In the genomic region with DNA sequence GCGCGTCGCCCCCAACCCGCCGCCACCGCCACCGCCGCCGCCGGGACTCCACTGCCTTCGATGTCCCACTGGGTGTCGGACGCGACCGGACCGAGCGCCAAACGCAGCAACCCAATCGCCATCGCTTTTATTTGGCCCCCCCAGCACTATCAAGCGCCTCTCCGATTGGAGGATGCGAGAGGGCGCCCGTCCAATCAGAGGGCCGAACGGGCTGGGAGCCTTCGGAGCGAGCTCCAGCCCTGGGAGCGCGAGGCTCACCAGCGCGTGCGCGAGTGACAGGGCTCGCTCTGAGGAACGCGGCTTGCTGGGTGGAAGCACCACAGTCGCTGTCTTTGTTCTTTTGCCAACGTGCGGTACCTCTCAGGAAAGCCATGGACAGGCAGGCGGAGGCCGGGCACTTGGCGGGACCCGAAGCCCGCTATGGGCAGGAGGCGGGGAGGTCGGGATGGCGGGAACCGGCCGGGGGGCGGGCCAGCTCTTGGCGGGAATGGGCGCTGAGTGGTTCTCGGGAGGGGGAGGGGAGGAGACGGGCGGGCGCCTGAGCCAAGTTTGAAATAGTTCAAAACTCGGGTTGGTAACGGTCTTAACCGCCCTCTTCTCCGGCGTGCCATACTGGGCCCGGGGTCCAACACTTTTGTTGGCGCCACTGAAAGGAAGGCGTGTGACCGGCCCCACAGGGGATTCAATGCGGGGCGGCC, we compare ENCODE assay signal across 8 mouse cellular contexts. TPM values are rescaled to one million over a fixed set of nuclear protein-coding genes. Genes with fewer than 3 reads are reported as not detected.
DNase-seq lines count a peak whose midpoint lies in the region; ATAC-seq lines count a peak whose summit lies in the region.

A gene (minus strand): TSS at position 416 of the 698 bp plus-strand sequence.

- H3K27ac ChIP-seq in brown adipose tissue, adult 24 weeks (replicated peaks; ENCODE audit: low read depth, low read length) = peak within 1 kb of the TSS; percentile 61
- peak within 1 kb of the TSS; percentile 92 to 98 for H3K27ac ChIP-seq in heart, embryonic 14.5 days (replicated peaks in 1 of 2; ENCODE audit: control insufficient read depth in 1 of 2, insufficient read depth in 1 of 2, low read depth in 2 of 2, low read length in 2 of 2)
- H3K27ac ChIP-seq in liver, embryonic 13.5 days = peak within 1 kb of the TSS; percentile 94
- peak within 1 kb of the TSS; percentile 99 for H3K27ac ChIP-seq in stomach, embryonic 16.5 days (ENCODE audit: low read length)

- ATAC-seq in heart, embryonic 14.5 days (ENCODE audit: insufficient number of reproducible peaks, insufficient read depth, low FRiP score, low read depth) = peak; percentile 97
- ATAC-seq in liver, embryonic 13.5 days (ENCODE audit: low read depth) = peak; percentile 96
- ATAC-seq in stomach, embryonic 16.5 days (ENCODE audit: insufficient read depth, low FRiP score) = peak; percentile 98

- H3K9me3 ChIP-seq in heart, embryonic 14.5 days (ENCODE audit: control insufficient read depth, low read length) = no peaks in the 10 kb centered on the region
- H3K9me3 ChIP-seq in liver, embryonic 13.5 days (replicated peaks) = no peaks in the 10 kb centered on the region
- no peaks in the 10 kb centered on the region for H3K9me3 ChIP-seq in stomach, embryonic 16.5 days (replicated peaks; ENCODE audit: control insufficient read depth, low read length)

- peak within 1 kb of the TSS; percentile 86 for H3K4me3 ChIP-seq in brown adipose tissue, adult 24 weeks (ENCODE audit: insufficient read depth, low read depth, low read length)
- peak within 1 kb of the TSS; percentile 57 to 84 for H3K4me3 ChIP-seq in heart, embryonic 14.5 days (ENCODE audit: control insufficient read depth in 1 of 2, insufficient read depth in 1 of 2, low read depth in 1 of 2, low read length in 2 of 2)
- H3K4me3 ChIP-seq in liver, embryonic 13.5 days (replicated peaks) = peak within 1 kb of the TSS; percentile 97
- peak within 1 kb of the TSS; percentile 96 for H3K4me3 ChIP-seq in stomach, embryonic 16.5 days (replicated peaks; ENCODE audit: low read length)

- H3K36me3 ChIP-seq in heart, embryonic 14.5 days (ENCODE audit: control insufficient read depth, insufficient read depth, low read length) = no peaks in the 10 kb centered on the region
- no peaks in the 10 kb centered on the region for H3K36me3 ChIP-seq in liver, embryonic 13.5 days
- no peaks in the 10 kb centered on the region for H3K36me3 ChIP-seq in stomach, embryonic 16.5 days (ENCODE audit: control insufficient read depth, insufficient read depth, low read length)

- under 1% methylated on average over 63 of the region's 69 CpGs for WGBS in heart, embryonic 14.5 days
- under 1% methylated on average over 66 of the region's 69 CpGs for WGBS in liver, embryonic 13.5 days (ENCODE audit: insufficient replicate concordance)
- WGBS in stomach, embryonic 16.5 days = under 1% methylated on average over 68 of the region's 69 CpGs

- peak; percentile 97 for DNase-seq in CD4-positive, CD25-positive, alpha-beta regulatory T cell, adult 2 months (ENCODE audit: low read depth, low spot score)
- peak; percentile 42 for DNase-seq in fat pad, adult 2 months (ENCODE audit: extremely low read depth, low read depth, low spot score)
- DNase-seq in kidney, postnatal 14 days = peak; percentile 98
- peak; percentile 96 for DNase-seq in liver, embryonic 13.5 days
- DNase-seq in neural tube, embryonic 10.5 days (ENCODE audit: extremely low spot score, low spot score) = peak; percentile 97

- H3K9ac ChIP-seq in heart, embryonic 14.5 days (ENCODE audit: low read length) = peak within 1 kb of the TSS; percentile 95
- peak within 1 kb of the TSS; percentile 100 for H3K9ac ChIP-seq in liver, embryonic 13.5 days
- H3K9ac ChIP-seq in stomach, embryonic 16.5 days (ENCODE audit: low read length) = peak within 1 kb of the TSS; percentile 99

- H3K4me1 ChIP-seq in brown adipose tissue, adult 24 weeks (ENCODE audit: control insufficient read depth, insufficient read depth, insufficient read length, low read length) = no peaks in the 10 kb centered on the region; the same call in 1 of the 2 replicates
- H3K4me1 ChIP-seq in heart, embryonic 14.5 days (ENCODE audit: control insufficient read depth in 2 of 2, insufficient read depth in 2 of 2, low read length in 2 of 2) = peaks cover 0 to 3% of the 10 kb centered on the region in 2 experiments; a peak in 1 of 4 replicates
- H3K4me1 ChIP-seq in liver, embryonic 13.5 days (replicated peaks) = peaks cover 22% of the 10 kb centered on the region
- H3K4me1 ChIP-seq in stomach, embryonic 16.5 days (ENCODE audit: control insufficient read depth, insufficient read depth, low read length) = 0 out of 2 replicates have a peak, but pooled peaks cover 4% of the 10 kb centered on the region

- peak within 1 kb of the TSS; percentile 82 for H3K4me2 ChIP-seq in heart, embryonic 14.5 days (ENCODE audit: low read length)
- H3K4me2 ChIP-seq in liver, embryonic 13.5 days = peak within 1 kb of the TSS; percentile 85
- H3K4me2 ChIP-seq in stomach, embryonic 16.5 days (ENCODE audit: low read depth, low read length) = peak within 1 kb of the TSS; percentile 80

- no peaks in the 10 kb centered on the region for H3K27me3 ChIP-seq in heart, embryonic 14.5 days (ENCODE audit: control insufficient read depth, insufficient read depth, low read length)
- H3K27me3 ChIP-seq in liver, embryonic 13.5 days = no peaks in the 10 kb centered on the region
- no peaks in the 10 kb centered on the region for H3K27me3 ChIP-seq in stomach, embryonic 16.5 days (ENCODE audit: control insufficient read depth, insufficient read depth, low read length)

RNA-seq across cellular contexts. Expression of the gene that starts here (rescaled TPM):
- polyA plus RNA-seq in brown adipose tissue, adult 24 weeks (2012; ENCODE audit: insufficient read depth, insufficient read length, missing spikeins) = 12.3 and 14.1 TPM in 2 replicates
- polyA plus RNA-seq in heart, embryonic 14.5 days (2014; fragmentation: Nextera tagmentation; extraction: Ambion mirVana) = 41.2 and 45.8 TPM in 2 replicates
- 66.7 and 76.5 TPM in 2 replicates for polyA plus RNA-seq in liver, embryonic 13.5 days (2015; fragmentation: Nextera tagmentation; extraction: Ambion mirVana)
- 59.4 and 64.4 TPM in 2 replicates for polyA plus RNA-seq in stomach, embryonic 16.5 days (2015; fragmentation: Nextera tagmentation; extraction: Ambion mirVana)

Comparison
In these comparisons a context has a peak if more than half of its experiments do, and no peak if none do; other contexts are left out.
1. Peak in every context shown above with its lines: DNase-seq, ATAC-seq, H3K4me3 ChIP-seq and H3K27ac ChIP-seq.
2. DNase-seq: peak in every context shown above with its lines; median percentile 98 in kidney, postnatal 14 days; 97 in CD4-positive, CD25-positive, alpha-beta regulatory T cell, adult 2 months; 97 in neural tube, embryonic 10.5 days; 96 in liver, embryonic 13.5 days; 42 in fat pad, adult 2 months.